Mouse (Mus musculus) C3H10T1/2 (cell line): ENCODE data around the gene Galnt3. TPM values are rescaled to one million over a fixed set of nuclear protein-coding genes. Genes with fewer than 3 reads are reported as not detected.

Experiments
- polyA plus RNA-seq, 2 experiments: library from polyadenylated mRNA; unstranded; fragments of >200 nt; fragmentation: generic; extraction: Trizol; gene quantifications; one replicate each; pipeline ENCODE4 v1.2.1; 2012; ENCODE audit warnings: missing spikeins in 2 of 2

The Galnt3 gene
- not detected for polyA plus RNA-seq

DNA sequence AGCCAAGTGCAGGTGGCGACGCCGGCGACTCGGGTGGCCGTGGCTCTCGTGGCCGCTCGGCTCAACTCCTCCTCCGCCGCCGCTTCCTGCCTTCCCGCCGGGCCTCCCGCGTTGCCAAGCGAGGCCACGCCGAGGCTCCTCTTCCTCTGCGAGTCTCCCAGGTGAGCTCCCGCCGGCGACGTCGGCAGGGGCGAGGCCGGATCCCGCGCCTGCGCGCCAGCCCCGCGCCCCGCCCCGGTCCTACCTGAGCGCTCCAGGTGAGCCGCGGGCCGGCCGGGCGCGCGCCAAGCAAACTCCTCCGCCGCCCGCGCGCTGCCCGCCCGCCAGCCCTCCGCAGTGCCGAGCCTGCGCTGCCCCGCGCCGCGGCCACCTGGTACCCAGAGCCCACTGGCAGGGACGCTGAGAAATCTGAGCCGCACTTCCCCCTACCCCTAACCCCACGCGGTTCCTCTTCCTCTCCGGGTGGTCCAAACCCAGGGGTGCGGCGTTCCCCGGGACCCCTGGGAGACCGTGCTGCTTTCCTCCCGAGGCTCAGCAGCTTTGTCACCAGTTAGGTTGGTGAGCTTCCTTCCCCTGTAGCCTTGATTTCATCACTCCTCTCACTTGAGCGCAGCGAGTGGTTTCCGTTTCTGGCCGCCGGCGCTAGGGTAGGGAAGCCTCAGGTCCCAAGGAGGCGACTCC is at the start of gene Galnt3:
Galnt3 (minus strand) TSS at position 404 of the 681 bp plus-strand sequence.

Other genes starting within 250 kb of the Galnt3 start
- 1 to 10 TPM in 1 of 2 experiments, under 1 TPM in 1; 0.62 to 4.9 TPM for gene Ttc21b, start 131.6 kb upstream of the Galnt3 start, polyA plus RNA-seq